Mouse (Mus musculus): ENCODE results near the gene Ddx6.
"Not testable (repeated sequence)": the region's sequence is repeated elsewhere in the genome, so short reads cannot be mapped to it uniquely, and the experiment has no call there.

The Ddx6 gene

GRCm38 (mm10) chr9:44594901-44595536 is 9.7 kb upstream of the Ddx6 start:
- DNase-seq: no peak

GRCm38 (mm10) chr9:44595537-44595930 is 9.2 kb upstream of the Ddx6 start:
- no peak for DNase-seq

GRCm38 (mm10) chr9:44597742-44598141 is 7.0 kb upstream of the Ddx6 start:
- DNase-seq: no peak

- DNase-seq: no peak
Measured at GRCm38 (mm10) chr9:44598899-44599495, 5.7 kb upstream of the Ddx6 start.

- no peak for DNase-seq
Measured at GRCm38 (mm10) chr9:44599616-44600015, 5.1 kb upstream of the Ddx6 start.

- no peak for DNase-seq
Measured at GRCm38 (mm10) chr9:44600801-44601200, 3.9 kb upstream of the Ddx6 start.

- no peak for DNase-seq
Measured at GRCm38 (mm10) chr9:44602766-44603165, 1.9 kb upstream of the Ddx6 start.

- DNase-seq: peak; percentile 42
Measured at GRCm38 (mm10) chr9:44603454-44604289, 1.0 kb upstream of the Ddx6 start.

- DNase-seq: peak; percentile 90
Measured at GRCm38 (mm10) chr9:44604290-44604778, 358 bp upstream of the Ddx6 start.

GRCm38 (mm10) chr9:44605616-44606165 is 999 bp downstream of the Ddx6 start:
- peak; percentile 31 for DNase-seq

- no peak for DNase-seq
Measured at GRCm38 (mm10) chr9:44606646-44607045, 2.0 kb downstream of the Ddx6 start.

GRCm38 (mm10) chr9:44607306-44607705 is 2.6 kb downstream of the Ddx6 start:
- no peak for DNase-seq

- no peak for DNase-seq
Measured at GRCm38 (mm10) chr9:44610371-44610770, 5.7 kb downstream of the Ddx6 start.

GRCm38 (mm10) chr9:44613081-44613480 is 8.4 kb downstream of the Ddx6 start:
- not testable (repeated sequence) for DNase-seq

- no peak for DNase-seq
Measured at GRCm38 (mm10) chr9:44621114-44621513, 16.4 kb downstream of the Ddx6 start.

- no peak for DNase-seq
Measured at GRCm38 (mm10) chr9:44624390-44624789, 19.7 kb downstream of the Ddx6 start.

GRCm38 (mm10) chr9:44626268-44626667 is 21.6 kb downstream of the Ddx6 start:
- no peak for DNase-seq

- no peak for DNase-seq
Measured at GRCm38 (mm10) chr9:44637551-44638169, 33.0 kb downstream of the Ddx6 start.

- not testable (repeated sequence) for DNase-seq
Measured at GRCm38 (mm10) chr9:44638726-44639125, 34.0 kb downstream of the Ddx6 start.

GRCm38 (mm10) chr9:44640028-44640427 is 35.3 kb downstream of the Ddx6 start:
- not testable (repeated sequence) for DNase-seq

- DNase-seq: no peak
Measured at GRCm38 (mm10) chr9:44640646-44641357, 36.1 kb downstream of the Ddx6 start.

GRCm38 (mm10) chr9:44641616-44642015 is 36.9 kb downstream of the Ddx6 start:
- no peak for DNase-seq

Data from thymus, postnatal 4 days (tissue).